Mouse (Mus musculus) brain, embryonic 14.5 days (tissue): ENCODE results near the gene Nfs1. TPM values are rescaled to one million over a fixed set of nuclear protein-coding genes. Genes with fewer than 3 reads are reported as not detected.
"Not testable (repeated sequence)": the region's sequence is repeated elsewhere in the genome, so short reads cannot be mapped to it uniquely, and the experiment has no call there.

Experiments used
- DNase-seq: peaks from one replicate; pipeline ENCODE4 v3.0.0-alpha.2; 2011; ENCODE audit warnings: low read depth
- CTCF ChIP-seq: fragments of 200-500 bp; IDR thresholded peaks from 2 replicates; pipeline ENCODE4 v1.5.1; 2012; ENCODE audit warnings: inconsistent platforms, mild to moderate bottlenecking, moderate library complexity, borderline replicate concordance; ENCODE audit not compliant: insufficient read depth, insufficient read length; ENCODE audit errors: extremely low read depth
- POLR2A ChIP-seq: fragments of 200-500 bp; IDR thresholded peaks from 2 replicates; pipeline ENCODE4 v1.6.1; 2012; ENCODE audit warnings: mild to moderate bottlenecking, inconsistent platforms, borderline replicate concordance; ENCODE audit not compliant: poor library complexity, insufficient read depth, insufficient read length, severe bottlenecking; ENCODE audit errors: extremely low read depth
- polyA plus RNA-seq: library from polyadenylated mRNA; depleted of rRNA; stranded (reverse); fragments of >200 nt; gene quantifications from 2 replicates; pipeline ENCODE4 v1.2.3, GENCODE M21; 2012; rRNA removed

The Nfs1 gene
- polyA plus RNA-seq, 1 experiment, result 28.5 TPM

DNA sequence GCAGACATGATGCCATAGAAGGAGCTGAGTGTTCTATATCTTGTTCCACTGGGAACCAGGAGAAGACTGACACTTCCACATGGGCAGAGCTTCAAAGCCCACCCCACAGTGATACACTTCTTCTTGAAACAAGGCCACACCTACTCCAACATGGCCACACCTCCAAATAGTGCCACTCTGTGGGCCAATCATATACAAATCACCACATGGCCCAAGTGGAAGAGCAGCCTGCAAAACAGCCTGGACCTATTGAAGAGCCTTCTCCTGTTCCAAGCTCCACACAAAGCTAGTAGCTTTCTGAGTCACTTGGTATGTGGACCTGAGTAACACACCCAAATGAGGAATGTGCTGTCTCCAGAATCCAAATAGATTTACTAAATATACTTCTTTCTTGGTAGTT, 24.4 kb downstream of the Nfs1 start:
- DNase-seq, result no peak
- TF ChIP-seq POLR2A (no peak), CTCF (no peak)

- DNase-seq, result not testable (repeated sequence)
Measured at GRCm38 (mm10) chr2:156112080-156112423, 31.9 kb downstream of the Nfs1 start.

DNA sequence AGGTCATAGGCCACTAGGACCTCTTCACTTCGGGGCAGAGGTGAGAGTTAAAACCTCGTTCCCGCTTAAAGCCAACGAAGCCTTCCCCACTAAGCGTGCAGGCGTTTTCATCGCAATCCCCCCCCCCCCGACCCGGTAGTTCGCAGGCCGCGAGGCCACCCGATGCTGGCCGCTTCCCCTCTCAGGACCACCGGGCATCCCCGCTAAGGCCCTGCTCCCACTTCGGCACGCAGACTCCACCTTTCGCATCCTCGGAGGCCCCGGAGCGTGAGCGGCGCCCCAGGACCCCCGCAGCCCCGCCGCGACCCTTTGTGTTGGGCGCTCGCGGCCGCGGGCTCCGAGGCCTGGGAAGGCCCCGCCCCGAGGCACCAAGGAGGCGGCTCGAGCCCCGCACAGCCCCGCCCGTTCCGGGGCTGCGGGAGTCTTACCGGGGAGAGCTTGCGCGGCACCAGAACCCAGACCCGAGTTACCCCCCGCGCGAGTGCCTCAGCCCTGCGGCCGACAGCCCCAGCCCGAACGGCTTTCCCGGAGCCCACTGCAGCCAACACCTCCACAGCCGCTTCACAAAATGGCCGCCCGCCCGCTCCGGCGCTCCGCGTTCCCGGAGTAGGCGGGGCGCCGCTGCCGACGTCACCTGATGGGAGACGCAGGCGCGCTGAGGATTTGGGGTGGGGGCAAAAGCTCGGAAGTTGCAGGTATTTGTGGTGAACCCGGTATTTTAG, 32.5 kb downstream of the Nfs1 start, which contains the start of the genes Cpne1 and Rbm12:
Gene Cpne1, minus strand, starts transcription at position 608 of the 722 bp plus-strand sequence.
Gene Rbm12, minus strand, starts transcription at position 621 of the 722 bp plus-strand sequence.
- peak; percentile 96 for DNase-seq
- TF ChIP-seq POLR2A (peak; percentile 79), CTCF (no peak)

DNA sequence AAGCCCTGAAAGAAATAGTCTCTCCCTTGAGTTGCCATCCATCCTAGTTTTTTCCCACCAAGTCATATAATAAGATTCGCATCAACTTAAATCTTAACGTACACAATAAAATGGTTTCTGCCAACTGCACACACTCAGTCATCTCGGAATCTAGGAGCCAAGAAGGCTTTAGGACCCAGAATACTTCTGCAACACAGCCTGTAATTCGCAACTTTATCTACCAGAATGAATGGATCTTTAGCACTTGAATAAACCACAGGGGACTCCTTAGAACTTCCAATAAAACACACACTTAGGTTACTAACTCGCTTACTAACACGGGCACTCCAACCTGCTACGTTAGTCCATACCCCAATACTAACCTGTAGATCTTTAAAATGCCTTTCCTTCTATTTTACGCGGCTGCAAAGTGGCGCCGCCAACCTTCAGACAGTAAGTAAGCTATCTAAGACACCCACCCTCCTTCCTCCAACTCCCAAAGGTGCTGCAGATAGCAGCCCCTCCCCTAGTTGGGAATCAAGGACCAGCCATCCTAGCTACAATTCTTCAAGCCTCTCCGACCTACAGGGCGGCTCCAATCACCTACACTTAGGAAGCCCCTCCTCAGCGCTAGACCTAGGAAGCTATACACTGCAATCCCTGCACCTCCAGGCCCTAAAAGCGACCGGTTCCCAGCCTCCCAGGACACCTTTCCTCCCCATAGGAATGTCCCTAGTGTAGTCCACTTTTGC, 33.2 kb downstream of the Nfs1 start:
- no peak for TF ChIP-seq POLR2A
- TF ChIP-seq CTCF, result no peak
- peak; percentile 62 for DNase-seq

- DNase-seq, result no peak
- TF ChIP-seq POLR2A, result no peak
- TF ChIP-seq CTCF, result no peak
Measured at GRCm38 (mm10) chr2:156091926-156092325, 52.1 kb downstream of the Nfs1 start.

DNA sequence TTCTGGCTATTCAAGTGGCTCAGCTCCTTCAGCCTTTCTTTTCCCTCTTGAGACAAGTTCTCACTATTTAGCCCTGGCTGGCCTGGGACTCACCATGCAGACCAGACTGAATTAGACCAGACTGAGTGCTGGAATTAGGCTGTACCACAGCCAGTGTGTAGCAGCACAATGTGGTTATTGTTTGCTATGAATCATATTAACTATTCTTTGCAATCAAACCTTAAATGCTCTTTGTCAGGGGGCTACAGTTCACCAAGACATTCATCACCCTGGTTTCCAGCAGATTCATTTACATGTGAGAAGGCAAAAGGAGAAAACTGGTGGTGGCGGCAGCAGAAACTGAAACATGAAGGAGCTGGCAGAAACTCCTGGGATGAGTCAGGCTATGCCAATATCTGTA, 54.2 kb downstream of the Nfs1 start:
- DNase-seq, result peak; percentile 76
- TF ChIP-seq POLR2A, result no peak
- no peak for TF ChIP-seq CTCF

DNA sequence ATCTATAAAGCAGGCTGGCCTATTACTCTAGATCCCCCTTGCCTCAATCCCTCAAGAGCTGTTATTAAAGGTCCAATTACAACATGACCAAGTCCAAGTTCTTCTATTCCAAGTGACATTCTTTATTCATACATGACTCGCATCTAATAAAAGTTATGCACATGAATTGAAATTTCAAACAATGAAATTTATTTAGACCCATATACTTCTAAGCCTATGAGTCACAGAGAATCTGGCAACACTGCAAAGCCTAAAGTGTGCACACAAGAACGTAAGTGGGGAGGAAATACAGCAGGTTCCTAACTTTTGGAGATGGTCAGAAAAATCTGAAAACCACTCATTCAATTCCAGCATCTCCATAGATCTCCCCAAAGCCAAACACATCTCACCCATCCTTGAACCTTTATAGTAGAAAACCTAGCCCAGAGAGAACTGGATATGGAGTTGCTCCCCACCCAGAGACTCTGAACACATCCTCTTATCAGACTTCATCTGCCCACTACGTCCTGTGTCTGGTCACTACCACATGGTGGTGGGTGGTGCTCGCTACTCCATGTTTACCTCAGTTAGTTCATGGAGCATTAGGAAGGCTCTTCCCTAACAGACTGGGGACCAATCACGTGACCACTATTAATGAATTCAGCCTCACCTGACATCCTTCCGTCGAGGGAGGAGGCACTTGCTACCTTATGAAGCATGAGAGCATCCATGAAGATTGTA, 56.4 kb downstream of the Nfs1 start:
- TF ChIP-seq CTCF (no peak), POLR2A (no peak)
- no peak for DNase-seq

DNA sequence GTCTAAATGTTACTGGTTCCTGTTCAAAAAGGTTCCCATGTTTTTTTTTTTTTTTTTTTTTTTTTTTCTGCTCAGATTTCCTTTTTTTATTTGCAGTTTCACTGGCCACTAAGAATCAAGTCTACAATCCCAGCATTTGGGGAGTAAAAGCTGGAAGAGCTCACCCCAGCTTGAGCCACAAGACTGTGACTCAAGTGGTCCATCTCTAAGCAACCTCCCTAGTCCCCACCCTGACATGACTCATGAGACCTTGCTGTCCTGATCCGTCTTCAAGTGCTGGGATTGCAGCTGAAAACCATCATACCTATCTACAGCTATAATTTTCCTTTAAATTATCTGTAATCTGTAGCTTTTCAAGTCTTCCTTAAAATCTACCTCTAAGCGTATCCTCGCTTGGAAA, 59.4 kb downstream of the Nfs1 start:
- no peak for DNase-seq
- TF ChIP-seq CTCF (no peak), POLR2A (no peak)

DNA sequence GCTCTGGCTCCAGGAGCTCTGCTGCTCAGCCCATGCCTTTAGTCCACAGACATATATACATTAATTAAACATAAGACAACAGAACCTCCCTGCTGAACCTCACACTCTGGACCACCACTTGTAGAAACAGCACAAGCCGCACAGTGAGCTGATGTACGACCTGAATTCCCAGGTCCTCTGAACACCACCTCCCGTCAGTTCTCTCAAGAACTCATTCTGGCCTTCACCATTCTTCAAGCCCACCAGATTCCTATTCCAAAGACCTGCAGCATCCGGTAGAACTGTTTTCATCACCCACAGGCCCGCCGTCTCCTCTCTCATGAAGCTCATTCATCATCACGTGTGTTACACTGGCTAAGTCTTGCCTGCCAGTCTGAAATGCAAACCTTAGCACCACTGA, 63.6 kb downstream of the Nfs1 start:
- no peak for DNase-seq
- TF ChIP-seq POLR2A, result no peak
- no peak for TF ChIP-seq CTCF

DNA sequence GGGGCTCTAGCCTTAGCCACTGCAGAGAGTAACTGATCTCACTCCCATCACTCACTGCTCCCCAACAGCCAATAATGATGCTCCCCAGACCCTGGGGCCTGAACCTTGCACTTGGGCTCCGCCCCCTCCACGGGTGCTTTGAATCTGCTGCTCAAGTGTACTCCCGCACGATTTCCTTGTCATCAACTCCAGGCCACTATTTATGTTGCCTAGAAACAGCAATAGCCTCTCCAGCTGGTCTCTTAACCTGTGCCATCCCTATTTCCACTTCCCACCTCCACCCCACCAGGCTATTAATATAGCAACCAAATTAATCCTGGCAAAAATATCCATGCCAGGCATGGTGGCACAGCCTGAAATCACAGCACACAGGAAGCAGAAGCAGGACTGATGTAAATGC, 64.3 kb downstream of the Nfs1 start:
- DNase-seq, result no peak
- TF ChIP-seq POLR2A, result no peak
- no peak for TF ChIP-seq CTCF

- no peak for DNase-seq
- TF ChIP-seq POLR2A (no peak), CTCF (no peak)
Measured at GRCm38 (mm10) chr2:156079183-156079560, 64.8 kb downstream of the Nfs1 start.

DNA sequence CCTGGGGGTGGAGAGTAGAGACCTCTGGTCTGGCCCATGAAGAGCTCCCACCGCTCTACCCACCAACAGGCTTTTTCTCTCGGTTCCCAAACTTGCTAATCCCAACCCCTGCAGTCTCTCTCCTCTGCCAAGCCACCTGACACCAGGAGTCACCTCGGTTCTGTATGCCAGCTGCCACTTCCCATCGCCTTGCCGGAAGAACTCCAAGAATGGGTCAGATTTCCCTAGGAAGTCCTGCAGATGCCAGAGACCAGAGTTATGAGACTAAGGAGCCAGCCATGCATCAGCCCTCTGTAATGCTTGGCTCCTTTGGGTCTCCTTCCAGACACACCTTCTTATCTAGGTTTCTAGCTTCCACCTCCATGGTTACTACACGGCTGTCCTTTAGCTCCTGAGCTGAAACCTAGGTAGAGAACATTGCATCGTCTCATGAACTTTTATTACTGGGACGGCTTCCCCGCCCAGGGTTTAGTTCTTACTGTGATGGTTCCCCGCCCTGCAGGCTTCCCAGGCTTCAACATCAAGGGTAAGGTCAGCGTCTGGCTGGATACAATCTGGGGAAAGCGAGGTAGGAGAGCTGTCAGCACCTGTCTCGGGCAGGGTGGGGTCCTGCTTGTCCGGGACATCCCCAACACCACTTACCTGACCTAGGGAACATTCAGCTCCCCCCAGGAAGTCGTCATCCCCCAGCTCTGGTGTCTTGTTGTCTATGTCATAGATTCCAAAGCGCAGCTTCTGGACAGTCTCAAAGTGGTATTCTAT, 65.4 kb downstream of the Nfs1 start:
- no peak for DNase-seq
- TF ChIP-seq CTCF, result no peak
- TF ChIP-seq POLR2A, result no peak

DNA sequence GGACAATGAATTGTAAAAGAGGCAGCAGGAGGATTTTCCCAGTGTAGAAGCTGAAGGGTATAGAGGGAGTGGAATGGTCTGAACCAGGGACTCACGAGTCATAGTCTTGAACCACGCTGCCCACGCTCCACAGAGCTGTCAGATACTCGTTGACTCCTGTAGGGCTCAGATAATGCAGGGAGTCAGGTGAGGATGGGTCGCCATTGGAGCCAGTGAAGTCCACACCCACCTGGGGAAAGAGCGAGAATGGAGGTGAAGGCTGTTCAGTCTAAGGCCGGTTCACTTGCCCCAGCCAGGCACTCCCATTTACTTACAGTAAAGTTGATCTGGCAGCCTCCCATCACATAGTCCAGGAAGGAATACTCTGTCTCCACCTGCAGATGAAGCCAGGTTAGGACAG, 66.5 kb downstream of the Nfs1 start:
- DNase-seq, result no peak
- TF ChIP-seq POLR2A, result no peak
- no peak for TF ChIP-seq CTCF

GRCm38 (mm10) chr2:156073725-156074124, 70.3 kb downstream of the Nfs1 start:
- DNase-seq, result no peak
- TF ChIP-seq POLR2A (no peak), CTCF (no peak)

Other genes starting within 250 kb of the Nfs1 start
- 40.4 and 44.9 TPM in 2 replicates for gene Uqcc1, start 213.9 kb downstream of the Nfs1 start, polyA plus RNA-seq
- gene Gm15557, start 203.5 kb downstream of the Nfs1 start, polyA plus RNA-seq, result not detected in 2 replicates
- 1.4 and 1.7 TPM in 2 replicates for gene Gdf5, start 198.8 kb downstream of the Nfs1 start, polyA plus RNA-seq
- 16.0 and 23.7 TPM in 2 replicates for gene Cep250, start 187.7 kb downstream of the Nfs1 start, polyA plus RNA-seq
- 3.0 and 5.9 TPM in 2 replicates for gene 6430550D23Rik, start 136.2 kb downstream of the Nfs1 start, polyA plus RNA-seq
- gene Ergic3, start 136.1 kb downstream of the Nfs1 start, polyA plus RNA-seq, result 418 and 463 TPM in 2 replicates
- 0.06 and 0.07 TPM in 2 replicates for gene Fer1l4, start 91.2 kb downstream of the Nfs1 start, polyA plus RNA-seq
- 8.8 and 12.1 TPM in 2 replicates for gene Spag4, start 79.0 kb downstream of the Nfs1 start, polyA plus RNA-seq
- 78.8 and 96.1 TPM in 2 replicates for gene Cpne1, start 32.2 kb downstream of the Nfs1 start, polyA plus RNA-seq
- 25.9 and 36.7 TPM in 2 replicates for gene Rbm12, start 32.2 kb downstream of the Nfs1 start, polyA plus RNA-seq
- 13.2 and 13.9 TPM in 2 replicates for gene Gm28036, start 17.1 kb downstream of the Nfs1 start, polyA plus RNA-seq
- gene Romo1, start 147 bp downstream of the Nfs1 start, polyA plus RNA-seq, result 307 and 437 TPM in 2 replicates
- gene Rbm39, start 36.1 kb upstream of the Nfs1 start, polyA plus RNA-seq, result 133 and 188 TPM in 2 replicates
- gene Phf20, start 52.3 kb upstream of the Nfs1 start, polyA plus RNA-seq, result 28.8 and 31.4 TPM in 2 replicates
- 3.0 and 4.1 TPM in 2 replicates for gene Cnbd2, start 168.1 kb upstream of the Nfs1 start, polyA plus RNA-seq
- 117 and 173 TPM in 2 replicates for gene Scand1, start 168.5 kb upstream of the Nfs1 start, polyA plus RNA-seq